17 mouse cellular contexts compared by ENCODE assay signal in the genomic region with DNA sequence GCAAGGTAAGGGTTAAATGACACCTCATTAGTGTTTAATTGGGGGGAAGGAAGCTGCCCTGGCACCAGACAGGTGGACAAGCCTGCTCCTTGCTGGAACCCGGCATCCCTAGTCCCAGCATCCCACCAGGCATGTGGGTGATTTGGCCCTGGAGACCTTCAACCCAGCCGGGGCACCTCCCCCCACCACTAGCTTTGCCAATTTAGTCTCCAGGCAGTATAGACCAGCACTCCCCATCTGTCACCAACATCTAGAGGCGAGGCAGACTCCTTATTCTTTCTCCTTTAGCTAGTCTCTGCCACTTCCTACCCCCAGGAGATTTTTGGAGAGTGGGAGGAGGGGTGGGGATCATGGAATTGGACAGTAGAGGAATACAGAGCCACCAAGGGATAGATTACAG. TPM values are rescaled to one million over a fixed set of nuclear protein-coding genes. Genes with fewer than 3 reads are reported as not detected.
"Had no signal": no experiment of that assay in that cellular context is flagged by ENCODE, and none has a peak within 500 bp of the region (broad histone marks: within the 10 kb centered on the region; RNA-seq: fewer than 3 reads in every experiment).

No protein-coding gene starts in this region.

- H3K27ac ChIP-seq: kidney, postnatal 0 days; limb, embryonic 13.5 days; liver, embryonic 14.5 days had no signal

- H3K4me2 ChIP-seq: limb, embryonic 13.5 days had no signal

- H3K9ac ChIP-seq: limb, embryonic 13.5 days; liver, embryonic 14.5 days had no signal

- DNase-seq: kidney, adult 11 months; kidney, adult 9 months; kidney, postnatal 36 days; layer of hippocampus, adult 9-11 months; layer of hippocampus, postnatal 36 days; right cerebral cortex, adult 18-20 months; right cerebral cortex, postnatal 25 days; thymus, adult 18-20 months; thymus, postnatal 14 days had no signal

- H3K9me3 ChIP-seq: limb, embryonic 13.5 days had no signal

- H3K4me3 ChIP-seq: limb, embryonic 13.5 days; myocyte had no signal

- H3K27me3 ChIP-seq: limb, embryonic 13.5 days had no signal

RNA-seq across cellular contexts. Expression of a gene that starts 7.5 kb away (rescaled TPM):
- total RNA-seq: liver, adult 2 months; megakaryocyte-erythroid progenitor cell, adult 5-6 weeks had no signal

RNA-seq across cellular contexts. Expression of a gene that starts 7.6 kb away (rescaled TPM):
- total RNA-seq: liver, adult 2 months; megakaryocyte-erythroid progenitor cell, adult 5-6 weeks had no signal
- polyA plus RNA-seq: liver, adult 2 months had no signal

RNA-seq across cellular contexts. Expression of a gene that starts 31.4 kb away (rescaled TPM):
- total RNA-seq: liver, adult 2 months; megakaryocyte-erythroid progenitor cell, adult 5-6 weeks had no signal
- polyA plus RNA-seq: liver, adult 2 months had no signal

RNA-seq across cellular contexts. Expression of a gene that starts 34.7 kb away (rescaled TPM):
- total RNA-seq: layer of hippocampus, adult 18-20 months; layer of hippocampus, postnatal 36 days; left cerebral cortex, postnatal 36 days; liver, adult 2 months; megakaryocyte-erythroid progenitor cell, adult 5-6 weeks had no signal
